Mouse (Mus musculus): ENCODE data around the gene Nrip1. TPM values are rescaled to one million over a fixed set of nuclear protein-coding genes. Genes with fewer than 3 reads are reported as not detected.

Nrip1 gene
- polyA plus RNA-seq, 1 experiment, result 2.4 TPM

GRCm38 (mm10) chr16:76309280-76309679 is 64.3 kb downstream of the Nrip1 start:
- Histone ChIP-seq H3K4me3 (ENCODE audit: insufficient read depth, poor library complexity, severe bottlenecking) (no peak overlapping the region), H3K27me3 (ENCODE audit: control insufficient read depth, insufficient read depth, insufficient read length) (no peaks in the 10 kb centered on the region), H3ac (ENCODE audit: control insufficient read depth, insufficient read length, low read depth) (no peak overlapping the region), H3K36me3 (ENCODE audit: control insufficient read depth, insufficient read depth) (no peaks in the 10 kb centered on the region), H3K79me2 (ENCODE audit: control insufficient read depth, insufficient read depth) (peaks cover 7% of the 10 kb centered on the region), H3K79me3 (ENCODE audit: low read depth) (peaks cover 1% of the 10 kb centered on the region)
- no peak for TF ChIP-seq MYOD1 (IDR thresholded peaks at IDR 0.05; ENCODE audit: control insufficient read depth, insufficient read length, low read depth)
- TF ChIP-seq USF1 (IDR thresholded peaks at IDR 0.05; ENCODE audit: low read depth), result no peak
- no peak for TF ChIP-seq MYOG (IDR thresholded peaks at IDR 0.05; ENCODE audit: control insufficient read depth, extremely low read depth, insufficient read length)
- no peak for TF ChIP-seq CEBPB (IDR thresholded peaks at IDR 0.05; ENCODE audit: low read depth)
- no peak for TF ChIP-seq FOSL1 (IDR thresholded peaks at IDR 0.05; ENCODE audit: insufficient read depth, low read length, poor library complexity, severe bottlenecking)
- no peak for TF ChIP-seq CTCF (IDR thresholded peaks at IDR 0.05; ENCODE audit: control insufficient read depth, insufficient read depth, insufficient read length)
- no peak for TF ChIP-seq MAX (IDR thresholded peaks at IDR 0.05)

GRCm38 (mm10) chr16:76307039-76307438 is 66.6 kb downstream of the Nrip1 start:
- no peaks in the 10 kb centered on the region for H3K36me3 ChIP-seq (ENCODE audit: control insufficient read depth, insufficient read depth)
- H3ac ChIP-seq (ENCODE audit: control insufficient read depth, insufficient read length, low read depth), result no peak overlapping the region
- H3K79me2 ChIP-seq (ENCODE audit: control insufficient read depth, insufficient read depth), result peaks cover 12% of the 10 kb centered on the region
- TF ChIP-seq MAX (IDR thresholded peaks at IDR 0.05) (no peak), USF1 (IDR thresholded peaks at IDR 0.05; ENCODE audit: low read depth) (no peak), CEBPB (IDR thresholded peaks at IDR 0.05; ENCODE audit: low read depth) (no peak), MYOG (IDR thresholded peaks at IDR 0.05; ENCODE audit: control insufficient read depth, extremely low read depth, insufficient read length) (no peak), FOSL1 (IDR thresholded peaks at IDR 0.05; ENCODE audit: insufficient read depth, low read length, poor library complexity, severe bottlenecking) (no peak), CTCF (IDR thresholded peaks at IDR 0.05; ENCODE audit: control insufficient read depth, insufficient read depth, insufficient read length) (no peak), MYOD1 (IDR thresholded peaks at IDR 0.05; ENCODE audit: control insufficient read depth, insufficient read length, low read depth) (no peak)
- H3K27me3 ChIP-seq (ENCODE audit: control insufficient read depth, insufficient read depth, insufficient read length), result no peaks in the 10 kb centered on the region
- H3K4me3 ChIP-seq (ENCODE audit: insufficient read depth, poor library complexity, severe bottlenecking), result no peak overlapping the region
- no peaks in the 10 kb centered on the region for H3K79me3 ChIP-seq (ENCODE audit: low read depth)

GRCm38 (mm10) chr16:76306446-76306845 is 67.2 kb downstream of the Nrip1 start:
- no peaks in the 10 kb centered on the region for H3K79me3 ChIP-seq (ENCODE audit: low read depth)
- TF ChIP-seq MYOG (IDR thresholded peaks at IDR 0.05; ENCODE audit: control insufficient read depth, extremely low read depth, insufficient read length), result no peak
- no peak for TF ChIP-seq USF1 (IDR thresholded peaks at IDR 0.05; ENCODE audit: low read depth)
- TF ChIP-seq CEBPB (IDR thresholded peaks at IDR 0.05; ENCODE audit: low read depth), result no peak
- no peak for TF ChIP-seq MYOD1 (IDR thresholded peaks at IDR 0.05; ENCODE audit: control insufficient read depth, insufficient read length, low read depth)
- no peak for TF ChIP-seq FOSL1 (IDR thresholded peaks at IDR 0.05; ENCODE audit: insufficient read depth, low read length, poor library complexity, severe bottlenecking)
- no peak for TF ChIP-seq CTCF (IDR thresholded peaks at IDR 0.05; ENCODE audit: control insufficient read depth, insufficient read depth, insufficient read length)
- TF ChIP-seq MAX (IDR thresholded peaks at IDR 0.05), result no peak
- H3K27me3 ChIP-seq (ENCODE audit: control insufficient read depth, insufficient read depth, insufficient read length), result no peaks in the 10 kb centered on the region
- H3ac ChIP-seq (ENCODE audit: control insufficient read depth, insufficient read length, low read depth), result no peak overlapping the region
- H3K36me3 ChIP-seq (ENCODE audit: control insufficient read depth, insufficient read depth), result no peaks in the 10 kb centered on the region
- peaks cover 17% of the 10 kb centered on the region for H3K79me2 ChIP-seq (ENCODE audit: control insufficient read depth, insufficient read depth)
- no peak overlapping the region for H3K4me3 ChIP-seq (ENCODE audit: insufficient read depth, poor library complexity, severe bottlenecking)

GRCm38 (mm10) chr16:76303436-76303835 is 70.2 kb downstream of the Nrip1 start:
- Histone ChIP-seq H3K4me3 (ENCODE audit: insufficient read depth, poor library complexity, severe bottlenecking) (no peak overlapping the region), H3K79me2 (ENCODE audit: control insufficient read depth, insufficient read depth) (peaks cover 29% of the 10 kb centered on the region), H3K79me3 (ENCODE audit: low read depth) (peaks cover 2% of the 10 kb centered on the region), H3ac (ENCODE audit: control insufficient read depth, insufficient read length, low read depth) (no peak overlapping the region), H3K36me3 (ENCODE audit: control insufficient read depth, insufficient read depth) (no peaks in the 10 kb centered on the region), H3K27me3 (ENCODE audit: control insufficient read depth, insufficient read depth, insufficient read length) (no peaks in the 10 kb centered on the region)
- no peak for TF ChIP-seq FOSL1 (IDR thresholded peaks at IDR 0.05; ENCODE audit: insufficient read depth, low read length, poor library complexity, severe bottlenecking)
- no peak for TF ChIP-seq CEBPB (IDR thresholded peaks at IDR 0.05; ENCODE audit: low read depth)
- no peak for TF ChIP-seq MYOG (IDR thresholded peaks at IDR 0.05; ENCODE audit: control insufficient read depth, extremely low read depth, insufficient read length)
- no peak for TF ChIP-seq CTCF (IDR thresholded peaks at IDR 0.05; ENCODE audit: control insufficient read depth, insufficient read depth, insufficient read length)
- TF ChIP-seq MYOD1 (IDR thresholded peaks at IDR 0.05; ENCODE audit: control insufficient read depth, insufficient read length, low read depth), result no peak
- TF ChIP-seq USF1 (IDR thresholded peaks at IDR 0.05; ENCODE audit: low read depth), result no peak
- TF ChIP-seq MAX (IDR thresholded peaks at IDR 0.05), result no peak

- no peak for TF ChIP-seq CTCF (IDR thresholded peaks at IDR 0.05; ENCODE audit: control insufficient read depth, insufficient read depth, insufficient read length)
- no peak for TF ChIP-seq MAX (IDR thresholded peaks at IDR 0.05)
- TF ChIP-seq MYOD1 (IDR thresholded peaks at IDR 0.05; ENCODE audit: control insufficient read depth, insufficient read length, low read depth), result no peak
- no peak for TF ChIP-seq USF1 (IDR thresholded peaks at IDR 0.05; ENCODE audit: low read depth)
- no peak for TF ChIP-seq FOSL1 (IDR thresholded peaks at IDR 0.05; ENCODE audit: insufficient read depth, low read length, poor library complexity, severe bottlenecking)
- no peak for TF ChIP-seq CEBPB (IDR thresholded peaks at IDR 0.05; ENCODE audit: low read depth)
- TF ChIP-seq MYOG (IDR thresholded peaks at IDR 0.05; ENCODE audit: control insufficient read depth, extremely low read depth, insufficient read length), result no peak
- peaks cover 2% of the 10 kb centered on the region for H3K79me3 ChIP-seq (ENCODE audit: low read depth)
- peaks cover 29% of the 10 kb centered on the region for H3K79me2 ChIP-seq (ENCODE audit: control insufficient read depth, insufficient read depth)
- no peaks in the 10 kb centered on the region for H3K36me3 ChIP-seq (ENCODE audit: control insufficient read depth, insufficient read depth)
- H3K27me3 ChIP-seq (ENCODE audit: control insufficient read depth, insufficient read depth, insufficient read length), result no peaks in the 10 kb centered on the region
- no peak overlapping the region for H3K4me3 ChIP-seq (ENCODE audit: insufficient read depth, poor library complexity, severe bottlenecking)
- no peak overlapping the region for H3ac ChIP-seq (ENCODE audit: control insufficient read depth, insufficient read length, low read depth)
Measured at GRCm38 (mm10) chr16:76301728-76302050, 71.9 kb downstream of the Nrip1 start.
